Comparison of ENCODE assay signal across 14 mouse cellular contexts in genomic region chr16:47791456-47791855, GRCm38 (mm10).
"Had no signal": no experiment of that assay in that cellular context is flagged by ENCODE, and none has a peak within 500 bp of the region (broad histone marks: within the 10 kb centered on the region; RNA-seq: fewer than 3 reads in every experiment).

No protein-coding gene starts in this region.

- H3K27ac ChIP-seq: macrophage; midbrain, embryonic 13.5 days; midbrain, embryonic 15.5 days; neural tube, embryonic 12.5 days; stomach, embryonic 15.5 days; stomach, postnatal 0 days had no signal

- H3K4me3 ChIP-seq: megakaryocyte, embryonic 14.5 days; midbrain, embryonic 13.5 days; midbrain, embryonic 15.5 days; neural tube, embryonic 12.5 days; stomach, embryonic 15.5 days had no signal

- ATAC-seq: midbrain, embryonic 15.5 days had no signal

- DNase-seq: lung, adult 18-20 months; lung, embryonic 14.5 days; lung, postnatal 10 days; lung, postnatal 36 days; thymus, adult 18-20 months; thymus, postnatal 14 days; thymus, postnatal 36 days had no signal
